ENCODE assay signal across 8 mouse cellular contexts in genomic region chr12:24600806-24601205, GRCm38 (mm10). TPM values are rescaled to one million over a fixed set of nuclear protein-coding genes. Genes with fewer than 3 reads are reported as not detected.
DNase-seq lines count a peak whose midpoint lies in the region; ATAC-seq and TF ChIP-seq lines count a peak whose summit lies in the region.

No protein-coding gene starts in this region.

- peak; percentile 95 for ATAC-seq in forebrain, postnatal 0 days
- peak; percentile 94 for ATAC-seq in liver, postnatal 0 days
- peak; percentile 78 for ATAC-seq in neural tube, embryonic 15.5 days (ENCODE audit: low FRiP score)

- H3K9me3 ChIP-seq in forebrain, postnatal 0 days (ENCODE audit: low read length) = no peaks in the 10 kb centered on the region
- H3K9me3 ChIP-seq in liver, postnatal 0 days (ENCODE audit: low read length) = no peaks in the 10 kb centered on the region
- no peaks in the 10 kb centered on the region for H3K9me3 ChIP-seq in neural tube, embryonic 15.5 days (replicated peaks)

- no peak overlapping the region for H3K4me2 ChIP-seq in forebrain, postnatal 0 days (ENCODE audit: low read depth)
- no peak overlapping the region for H3K4me2 ChIP-seq in liver, postnatal 0 days (ENCODE audit: low read depth, low read length)
- H3K4me2 ChIP-seq in neural tube, embryonic 15.5 days = no peak overlapping the region

- H3K4me1 ChIP-seq in cerebellum, adult 2 months (ENCODE audit: control insufficient read depth, insufficient read depth, low read length) = no peaks in the 10 kb centered on the region
- H3K4me1 ChIP-seq in forebrain, postnatal 0 days (ENCODE audit: insufficient read depth) = no peaks in the 10 kb centered on the region
- H3K4me1 ChIP-seq in liver, postnatal 0 days (ENCODE audit: insufficient read depth) = no peaks in the 10 kb centered on the region
- H3K4me1 ChIP-seq in neural tube, embryonic 15.5 days = no peaks in the 10 kb centered on the region

- no peak overlapping the region for H3K9ac ChIP-seq in forebrain, postnatal 0 days
- H3K9ac ChIP-seq in liver, postnatal 0 days (replicated peaks) = no peak overlapping the region
- H3K9ac ChIP-seq in neural tube, embryonic 15.5 days (replicated peaks) = no peak overlapping the region

- TF ChIP-seq POLR2A in cerebellum, adult 2 months (IDR thresholded peaks at IDR 0.05; ENCODE audit: borderline replicate concordance, insufficient read depth, low read length) = no peak

- H3K27me3 ChIP-seq in cerebellum, adult 2 months (ENCODE audit: control insufficient read depth, insufficient read depth, low read length) = no peaks in the 10 kb centered on the region
- no peaks in the 10 kb centered on the region for H3K27me3 ChIP-seq in forebrain, postnatal 0 days (ENCODE audit: insufficient read depth, low read length)
- H3K27me3 ChIP-seq in liver, postnatal 0 days (ENCODE audit: insufficient read depth, low read length) = no peaks in the 10 kb centered on the region
- no peaks in the 10 kb centered on the region for H3K27me3 ChIP-seq in neural tube, embryonic 15.5 days (replicated peaks)

- no peak for TF ChIP-seq EP300 in liver, postnatal 0 days (IDR thresholded peaks at IDR 0.05; ENCODE audit: low read depth)

- WGBS in cerebellum, adult 2 months = 2% methylated on average over 9 of the region's 9 CpGs
- WGBS in forebrain, postnatal 0 days = 3% methylated on average over 9 of the region's 9 CpGs
- WGBS in liver, postnatal 0 days (ENCODE audit: insufficient replicate concordance) = 5% methylated on average over 9 of the region's 9 CpGs
- 3% methylated on average over 9 of the region's 9 CpGs for WGBS in neural tube, embryonic 15.5 days

- no peak overlapping the region for H3K4me3 ChIP-seq in cerebellum, adult 2 months (replicated peaks; ENCODE audit: insufficient read depth, low read depth, low read length)
- no peak overlapping the region for H3K4me3 ChIP-seq in forebrain, postnatal 0 days (ENCODE audit: low read depth, low read length)
- no peak overlapping the region for H3K4me3 ChIP-seq in liver, postnatal 0 days (ENCODE audit: low read depth, low read length)
- no peak overlapping the region for H3K4me3 ChIP-seq in neural tube, embryonic 15.5 days (replicated peaks)

- H3K36me3 ChIP-seq in forebrain, postnatal 0 days (ENCODE audit: insufficient read depth) = no peaks in the 10 kb centered on the region
- H3K36me3 ChIP-seq in liver, postnatal 0 days (replicated peaks; ENCODE audit: insufficient read depth, low read length) = no peaks in the 10 kb centered on the region
- H3K36me3 ChIP-seq in neural tube, embryonic 15.5 days = no peaks in the 10 kb centered on the region

- DNase-seq in MEL-GATA-1-ER (ENCODE audit: extremely low read depth, low read depth) = peak; percentile 43
- peak; percentile 65 for DNase-seq in cerebellum, adult 2 months
- DNase-seq in forebrain, postnatal 0 days = peak; percentile 85
- peak; percentile 74 to 80 for DNase-seq in heart, postnatal 36 days
- DNase-seq in layer of hippocampus, adult 11-12 months (ENCODE audit: low spot score) = peak; percentile 87
- DNase-seq in liver, postnatal 0 days = peak; percentile 76
- DNase-seq in testis, postnatal 10 days (ENCODE audit: low spot score) = peak; percentile 75

- peak; percentile 73 for TF ChIP-seq CTCF in cerebellum, adult 2 months (IDR thresholded peaks at IDR 0.05; ENCODE audit: borderline replicate concordance, insufficient read depth, low read depth, low read length)
- peak; percentile 84 for TF ChIP-seq CTCF in forebrain, postnatal 0 days (IDR thresholded peaks at IDR 0.05; ENCODE audit: low read depth)
- peak; percentile 90 for TF ChIP-seq CTCF in liver, postnatal 0 days (IDR thresholded peaks at IDR 0.05; ENCODE audit: low read depth)

- intact Hi-C loops in heart, postnatal 36 days (cut with DNase I) = loop anchor here (1.0 to 5.0 kb wide), 2 partner anchors 76 to 130 kb away; no protein-coding TSS in a partner anchor

- H3K27ac ChIP-seq in cerebellum, adult 2 months (ENCODE audit: insufficient read depth, low read length) = no peak overlapping the region
- H3K27ac ChIP-seq in forebrain, postnatal 0 days (ENCODE audit: low read depth, low read length) = no peak overlapping the region
- H3K27ac ChIP-seq in liver, postnatal 0 days (ENCODE audit: low read depth) = no peak overlapping the region
- no peak overlapping the region for H3K27ac ChIP-seq in neural tube, embryonic 15.5 days (replicated peaks)

RNA-seq across cellular contexts. Expression of gene Grhl1, which starts 28.7 kb away (rescaled TPM):
- 2.3 TPM in 2 replicates for polyA plus RNA-seq in cerebellum, adult 2 months (2012; rRNA removed)
- total RNA-seq in forebrain, postnatal 0 days (2014; rRNA removed) = 2.7 and 2.9 TPM in 2 replicates
- 1.3 and 2.3 TPM in 2 replicates for polyA plus RNA-seq in forebrain, postnatal 0 days (2015; fragmentation: Nextera tagmentation; extraction: Ambion mirVana)
- under 1 TPM; 0.51 to 0.61 TPM for total RNA-seq in heart, postnatal 36 days (2021)
- polyA plus RNA-seq in liver, postnatal 0 days (2015; fragmentation: Nextera tagmentation; extraction: Ambion mirVana) = 0.20 and 0.23 TPM in 2 replicates
- 0.63 and 1.3 TPM in 2 replicates for polyA plus RNA-seq in neural tube, embryonic 15.5 days (2015; fragmentation: Nextera tagmentation; extraction: Ambion mirVana)

RNA-seq across cellular contexts. Expression of gene Klf11, which starts 50.3 kb away (rescaled TPM):
- polyA plus RNA-seq in cerebellum, adult 2 months (2012; rRNA removed) = 4.8 and 4.9 TPM in 2 replicates
- total RNA-seq in forebrain, postnatal 0 days (2014; rRNA removed) = 27.3 and 30.7 TPM in 2 replicates
- 20.4 and 22.9 TPM in 2 replicates for polyA plus RNA-seq in forebrain, postnatal 0 days (2015; fragmentation: Nextera tagmentation; extraction: Ambion mirVana)
- 10 to 100 TPM; 10.9 to 16.4 TPM for total RNA-seq in heart, postnatal 36 days (2021)
- polyA plus RNA-seq in liver, postnatal 0 days (2015; fragmentation: Nextera tagmentation; extraction: Ambion mirVana) = 4.0 and 5.3 TPM in 2 replicates
- polyA plus RNA-seq in neural tube, embryonic 15.5 days (2015; fragmentation: Nextera tagmentation; extraction: Ambion mirVana) = 11.3 and 11.4 TPM in 2 replicates
